In the genomic region with DNA sequence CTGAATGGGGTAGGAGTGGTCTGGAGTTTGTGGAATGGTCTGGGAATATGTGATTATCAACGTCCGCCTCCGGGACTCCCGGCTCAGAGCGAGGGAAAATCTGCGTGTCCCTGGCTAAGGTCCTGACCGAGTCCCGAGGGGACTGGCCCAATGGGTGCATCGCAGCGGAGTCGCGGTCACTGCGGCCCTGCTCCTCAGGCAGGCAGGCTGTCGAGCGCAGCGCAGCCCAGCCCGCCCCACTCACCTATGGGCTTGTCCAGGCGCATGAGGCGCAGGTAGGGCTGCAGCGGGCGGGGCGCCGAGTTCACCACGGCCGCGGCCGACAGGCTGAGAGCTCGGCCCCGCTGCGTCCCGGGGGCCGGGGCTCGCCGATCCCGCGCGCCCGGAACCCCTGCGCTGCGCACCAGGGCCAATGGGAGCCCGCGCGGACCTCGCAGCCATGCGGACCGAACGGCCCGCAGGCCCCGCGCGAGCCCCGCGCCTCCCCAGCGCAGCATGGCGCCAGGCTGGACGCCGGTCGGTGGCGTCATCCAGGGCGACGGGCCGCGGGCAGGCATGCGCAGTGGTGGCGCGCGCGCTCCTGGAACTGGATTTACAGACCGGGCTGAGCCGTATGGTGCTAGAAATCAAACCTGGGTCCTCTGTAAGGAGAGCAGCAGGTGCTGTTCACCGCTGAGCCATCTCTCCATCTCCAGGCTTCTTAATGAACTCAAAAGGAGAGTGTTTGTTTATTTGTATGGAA, we compare ENCODE assay signal across 8 mouse cellular contexts. TPM values are rescaled to one million over a fixed set of nuclear protein-coding genes. Genes with fewer than 3 reads are reported as not detected.
DNase-seq lines count a peak whose midpoint lies in the region; ATAC-seq and TF ChIP-seq lines count a peak whose summit lies in the region.

No protein-coding gene starts in this region.

- peaks cover 5% of the 10 kb centered on the region; the same call in 1 of the 2 replicates for H3K27me3 ChIP-seq in E14TG2a.4 (ENCODE audit: insufficient read depth, low read length)
- H3K27me3 ChIP-seq in forebrain, embryonic 11.5 days (ENCODE audit: control insufficient read depth, insufficient read depth, low read length), result no peaks in the 10 kb centered on the region
- no peaks in the 10 kb centered on the region for H3K27me3 ChIP-seq in heart, embryonic 16.5 days (ENCODE audit: control insufficient read depth, insufficient read depth, low read length)
- H3K27me3 ChIP-seq in liver, embryonic 16.5 days (ENCODE audit: control insufficient read depth, insufficient read depth, low read depth, low read length), result no peaks in the 10 kb centered on the region
- H3K27me3 ChIP-seq in neural tube, embryonic 12.5 days (replicated peaks), result no peaks in the 10 kb centered on the region
- no peaks in the 10 kb centered on the region for H3K27me3 ChIP-seq in stomach, postnatal 0 days (ENCODE audit: control insufficient read depth, insufficient read depth, low read length)

- DNase-seq in c-Kit-positive CD71-positive TER-119-negative erythroid progenitor cells, embryonic 14.5 days (ENCODE audit: low read depth), result peak; percentile 73
- DNase-seq in forebrain, embryonic 11.5 days (ENCODE audit: low spot score), result peak; percentile 94
- DNase-seq in kidney, postnatal 36 days, result peak; percentile 90 to 95
- peak; percentile 94 for DNase-seq in stomach, postnatal 0 days (ENCODE audit: low spot score)

- H3K27ac ChIP-seq in forebrain, embryonic 11.5 days (ENCODE audit: low read depth, low read length), result no peak overlapping the region
- H3K27ac ChIP-seq in heart, embryonic 16.5 days (ENCODE audit: low read length), result peak overlapping the region; percentile 63
- peak overlapping the region; percentile 44; the same call in 1 of the 2 replicates for H3K27ac ChIP-seq in liver, embryonic 16.5 days (ENCODE audit: low read length)
- H3K27ac ChIP-seq in neural tube, embryonic 12.5 days, result no peak overlapping the region
- H3K27ac ChIP-seq in stomach, postnatal 0 days (replicated peaks), result peak overlapping the region; percentile 88

- no peak for TF ChIP-seq CTCF in E14TG2a.4 (conservative IDR thresholded peaks at IDR 0.05; ENCODE audit: low read length)
- TF ChIP-seq CTCF in stomach, postnatal 0 days (IDR thresholded peaks at IDR 0.05; ENCODE audit: low read depth), result no peak

- no peaks in the 10 kb centered on the region for H3K9me3 ChIP-seq in E14TG2a.4 (ENCODE audit: low read length)
- H3K9me3 ChIP-seq in forebrain, embryonic 11.5 days (ENCODE audit: control insufficient read depth, low read length), result no peaks in the 10 kb centered on the region
- no peaks in the 10 kb centered on the region for H3K9me3 ChIP-seq in heart, embryonic 16.5 days (replicated peaks; ENCODE audit: control insufficient read depth, low read length)
- H3K9me3 ChIP-seq in liver, embryonic 16.5 days (replicated peaks; ENCODE audit: control insufficient read depth, low read length), result no peaks in the 10 kb centered on the region
- no peaks in the 10 kb centered on the region for H3K9me3 ChIP-seq in neural tube, embryonic 12.5 days
- H3K9me3 ChIP-seq in stomach, postnatal 0 days (ENCODE audit: control insufficient read depth, low read length), result no peaks in the 10 kb centered on the region

- peak overlapping the region; percentile 87 for H3K9ac ChIP-seq in forebrain, embryonic 11.5 days (ENCODE audit: low read length)
- H3K9ac ChIP-seq in heart, embryonic 16.5 days (ENCODE audit: low read length), result peak overlapping the region; percentile 93
- peak overlapping the region; percentile 70 for H3K9ac ChIP-seq in liver, embryonic 16.5 days (ENCODE audit: low read depth, low read length)
- peak overlapping the region; percentile 93 for H3K9ac ChIP-seq in neural tube, embryonic 12.5 days
- H3K9ac ChIP-seq in stomach, postnatal 0 days (ENCODE audit: low read length), result peak overlapping the region; percentile 84

- H3K4me1 ChIP-seq in E14TG2a.4 (replicated peaks; ENCODE audit: low read depth, low read length), result peaks cover 37% of the 10 kb centered on the region
- H3K4me1 ChIP-seq in forebrain, embryonic 11.5 days (replicated peaks; ENCODE audit: control insufficient read depth, insufficient read depth, low read length), result peaks cover 3% of the 10 kb centered on the region; the same call in 1 of the 2 replicates
- H3K4me1 ChIP-seq in heart, embryonic 16.5 days (ENCODE audit: control insufficient read depth, insufficient read depth, low read length), result peaks cover 17% of the 10 kb centered on the region
- H3K4me1 ChIP-seq in liver, embryonic 16.5 days (ENCODE audit: control insufficient read depth, low read depth, low read length), result peaks cover 22% of the 10 kb centered on the region
- H3K4me1 ChIP-seq in neural tube, embryonic 12.5 days, result peaks cover 8% of the 10 kb centered on the region
- H3K4me1 ChIP-seq in stomach, postnatal 0 days (replicated peaks; ENCODE audit: control insufficient read depth, insufficient read depth), result no peaks in the 10 kb centered on the region

- under 1% methylated on average over 71 of the region's 71 CpGs for WGBS in forebrain, embryonic 11.5 days
- WGBS in heart, embryonic 16.5 days, result under 1% methylated on average over 71 of the region's 71 CpGs
- WGBS in liver, embryonic 16.5 days (ENCODE audit: insufficient replicate concordance), result under 1% methylated on average over 71 of the region's 71 CpGs
- under 1% methylated on average over 71 of the region's 71 CpGs for WGBS in neural tube, embryonic 12.5 days
- WGBS in stomach, postnatal 0 days, result under 1% methylated on average over 47 of the region's 71 CpGs

- H3K4me3 ChIP-seq in E14TG2a.4 (replicated peaks; ENCODE audit: low read length), result peak overlapping the region; percentile 93
- H3K4me3 ChIP-seq in forebrain, embryonic 11.5 days (ENCODE audit: low read depth, low read length), result peak overlapping the region; percentile 75
- H3K4me3 ChIP-seq in heart, embryonic 16.5 days (ENCODE audit: low read length), result peak overlapping the region; percentile 64
- peak overlapping the region; percentile 74 for H3K4me3 ChIP-seq in liver, embryonic 16.5 days (ENCODE audit: low read depth, low read length)
- peak overlapping the region; percentile 82 for H3K4me3 ChIP-seq in neural tube, embryonic 12.5 days
- peak overlapping the region; percentile 78 for H3K4me3 ChIP-seq in stomach, postnatal 0 days (ENCODE audit: low read depth, low read length)

- ATAC-seq in forebrain, embryonic 11.5 days (replicated peaks; ENCODE audit: low FRiP score), result peak; percentile 96
- peak; percentile 92 for ATAC-seq in heart, embryonic 16.5 days (replicated peaks; ENCODE audit: extremely low read depth, insufficient read depth, low FRiP score)
- peak; percentile 94 for ATAC-seq in liver, embryonic 16.5 days (ENCODE audit: low read depth)
- peak; percentile 94 for ATAC-seq in neural tube, embryonic 12.5 days (ENCODE audit: low FRiP score, low read depth)
- ATAC-seq in stomach, postnatal 0 days (ENCODE audit: low FRiP score, low TSS enrichment), result peak; percentile 90

- peak overlapping the region; percentile 86 for H3K4me2 ChIP-seq in forebrain, embryonic 11.5 days (ENCODE audit: low read depth, low read length, severe bottlenecking)
- peak overlapping the region; percentile 72 for H3K4me2 ChIP-seq in heart, embryonic 16.5 days (ENCODE audit: low read depth, low read length)
- H3K4me2 ChIP-seq in liver, embryonic 16.5 days (ENCODE audit: low read depth, low read length), result peak overlapping the region; percentile 86
- peak overlapping the region; percentile 79 for H3K4me2 ChIP-seq in neural tube, embryonic 12.5 days (replicated peaks)
- peak overlapping the region; percentile 88 for H3K4me2 ChIP-seq in stomach, postnatal 0 days (replicated peaks; ENCODE audit: low read depth)

- no peak for TF ChIP-seq EP300 in stomach, postnatal 0 days (optimal IDR thresholded peaks at IDR 0.05)

- peaks cover 23% of the 10 kb centered on the region for H3K36me3 ChIP-seq in E14TG2a.4 (ENCODE audit: insufficient read depth, low read length)
- no peaks in the 10 kb centered on the region for H3K36me3 ChIP-seq in forebrain, embryonic 11.5 days (ENCODE audit: control insufficient read depth, insufficient read depth, low read length)
- peaks cover 2% of the 10 kb centered on the region; the same call in 1 of the 2 replicates for H3K36me3 ChIP-seq in heart, embryonic 16.5 days (ENCODE audit: control insufficient read depth, insufficient read depth)
- H3K36me3 ChIP-seq in liver, embryonic 16.5 days (ENCODE audit: control insufficient read depth, insufficient read depth), result peaks cover 3% of the 10 kb centered on the region; the same call in 1 of the 2 replicates
- no peaks in the 10 kb centered on the region; the same call in none of the 2 replicates for H3K36me3 ChIP-seq in neural tube, embryonic 12.5 days
- H3K36me3 ChIP-seq in stomach, postnatal 0 days (ENCODE audit: control insufficient read depth, insufficient read depth, low read length), result no peaks in the 10 kb centered on the region

RNA-seq across cellular contexts. Expression of a gene that starts 1.0 kb away (rescaled TPM):
- 50.8 and 64.5 TPM in 2 replicates for polyA plus RNA-seq in forebrain, embryonic 11.5 days (2014; fragmentation: Nextera tagmentation; extraction: Ambion mirVana)
- polyA plus RNA-seq in heart, embryonic 16.5 days (2015; fragmentation: Nextera tagmentation; extraction: Ambion mirVana), result 73.2 TPM in 2 replicates
- polyA plus RNA-seq in liver, embryonic 16.5 days (2015; fragmentation: Nextera tagmentation; extraction: Ambion mirVana), result 19.5 and 20.7 TPM in 2 replicates
- polyA plus RNA-seq in neural tube, embryonic 12.5 days (2016; fragmentation: Nextera tagmentation; extraction: Ambion mirVana), result 47.5 and 52.5 TPM in 2 replicates
- polyA plus RNA-seq in stomach, postnatal 0 days (2015; fragmentation: Nextera tagmentation; extraction: Ambion mirVana), result 52.1 and 52.3 TPM in 2 replicates

RNA-seq across cellular contexts. Expression of a gene that starts 45.6 kb away (rescaled TPM):
- polyA plus RNA-seq in forebrain, embryonic 11.5 days (2014; fragmentation: Nextera tagmentation; extraction: Ambion mirVana), result 0.72 and 0.83 TPM in 2 replicates
- 1.2 and 1.7 TPM in 2 replicates for polyA plus RNA-seq in heart, embryonic 16.5 days (2015; fragmentation: Nextera tagmentation; extraction: Ambion mirVana)
- 1.8 and 2.2 TPM in 2 replicates for polyA plus RNA-seq in liver, embryonic 16.5 days (2015; fragmentation: Nextera tagmentation; extraction: Ambion mirVana)
- 0.95 and 1.7 TPM in 2 replicates for polyA plus RNA-seq in neural tube, embryonic 12.5 days (2016; fragmentation: Nextera tagmentation; extraction: Ambion mirVana)
- 17.3 and 17.6 TPM in 2 replicates for polyA plus RNA-seq in stomach, postnatal 0 days (2015; fragmentation: Nextera tagmentation; extraction: Ambion mirVana)

Comparison
In these comparisons a context has a peak if more than half of its experiments do, and no peak if none do; other contexts are left out.
1. H3K27ac ChIP-seq: peak in heart, embryonic 16.5 days (single experiment), liver, embryonic 16.5 days (single experiment) and stomach, postnatal 0 days (single experiment); none in forebrain, embryonic 11.5 days (single experiment) and neural tube, embryonic 12.5 days (single experiment).
2. Peak in every context shown above with its lines, with median percentiles within 50 percentile points of each other: H3K4me3 ChIP-seq, DNase-seq, ATAC-seq, H3K4me2 ChIP-seq and H3K9ac ChIP-seq.